Mouse (Mus musculus) bone marrow macrophage, adult 2 months (primary cell): ENCODE data around the gene Wasl.

ENCODE experiments used
- CTCF ChIP-seq: IDR thresholded peaks from 2 replicates; pipeline ENCODE4 v1.5.1; 2012; ENCODE audit warnings: low read depth, mild to moderate bottlenecking, low read length, moderate library complexity
- POLR2A ChIP-seq: IDR thresholded peaks from 2 replicates; pipeline ENCODE4 v1.6.1; 2012; ENCODE audit warnings: mild to moderate bottlenecking, low read depth, low read length, borderline replicate concordance

DNA sequence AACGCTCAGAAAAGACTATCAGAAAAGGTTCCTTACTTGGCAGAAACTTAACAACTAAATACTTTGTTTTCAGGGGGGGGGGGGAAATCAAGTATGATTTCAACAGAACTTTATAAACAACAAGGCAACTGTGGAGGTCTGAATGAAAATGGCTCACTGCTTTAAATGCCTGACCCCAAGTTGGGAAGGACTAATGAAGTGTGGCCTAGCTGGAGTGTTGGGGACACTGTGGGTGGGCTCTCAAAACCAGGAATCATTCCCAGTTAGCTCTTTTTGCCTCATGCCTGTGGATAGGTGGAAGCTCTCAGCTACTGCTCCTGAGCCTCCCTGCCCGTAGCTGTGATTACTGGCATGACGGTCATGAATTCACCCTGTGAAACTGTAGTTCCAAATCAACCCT, 30.7 kb downstream of the Wasl start:
- TF ChIP-seq POLR2A (no peak), CTCF (no peak)
